Mouse (Mus musculus) liver, postnatal 0 days (tissue): ENCODE results near the gene Diras2.

ENCODE experiments used
- CTCF ChIP-seq: sonication (generic); IDR thresholded peaks from 2 replicates; pipeline ENCODE4 v1.5.1; 2016; ENCODE audit warnings: antibody characterized with exemption, low read depth
- EP300 ChIP-seq: IDR thresholded peaks from 2 replicates; pipeline ENCODE4 v1.6.1; 2016; ENCODE audit warnings: antibody characterized with exemption, low read depth, mild to moderate bottlenecking

DNA sequence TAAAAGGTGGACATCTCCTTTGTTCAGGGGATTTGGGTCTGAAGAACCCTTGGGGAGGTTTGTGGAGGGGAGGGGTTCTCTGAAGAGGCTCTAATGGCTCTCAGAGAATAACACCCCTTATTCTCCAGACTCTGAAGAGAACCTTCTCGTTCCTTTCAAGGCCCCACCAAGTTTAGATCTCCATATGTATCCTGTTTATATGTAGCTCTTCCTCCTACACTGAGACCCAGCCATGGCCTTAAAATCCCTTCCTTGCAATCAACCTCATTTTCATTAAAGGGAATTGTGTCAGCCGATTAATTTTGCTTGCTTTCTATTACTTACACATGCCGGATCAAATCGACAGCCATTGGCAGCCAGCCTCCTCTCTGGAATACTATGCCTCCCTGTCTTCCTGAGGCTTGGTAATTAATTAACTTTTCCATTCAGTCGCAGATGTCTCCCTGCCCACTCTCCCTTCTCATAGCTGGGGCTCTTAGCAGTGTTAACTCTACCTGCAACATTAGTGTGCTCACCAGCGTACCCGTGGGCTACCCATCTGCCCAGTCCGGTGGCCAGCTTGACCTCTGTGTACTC, 38.2 kb upstream of the Diras2 start:
- TF ChIP-seq CTCF (no peak), EP300 (no peak)
